Mouse (Mus musculus): ENCODE results near the gene Pced1b. TPM values are rescaled to one million over a fixed set of nuclear protein-coding genes. Genes with fewer than 3 reads are reported as not detected.
"Not testable (repeated sequence)": the region's sequence is repeated elsewhere in the genome, so short reads cannot be mapped to it uniquely, and the experiment has no call there.

Gene Pced1b
- polyA plus RNA-seq, 1 experiment from 2014 or later = 3.6 TPM

DNA sequence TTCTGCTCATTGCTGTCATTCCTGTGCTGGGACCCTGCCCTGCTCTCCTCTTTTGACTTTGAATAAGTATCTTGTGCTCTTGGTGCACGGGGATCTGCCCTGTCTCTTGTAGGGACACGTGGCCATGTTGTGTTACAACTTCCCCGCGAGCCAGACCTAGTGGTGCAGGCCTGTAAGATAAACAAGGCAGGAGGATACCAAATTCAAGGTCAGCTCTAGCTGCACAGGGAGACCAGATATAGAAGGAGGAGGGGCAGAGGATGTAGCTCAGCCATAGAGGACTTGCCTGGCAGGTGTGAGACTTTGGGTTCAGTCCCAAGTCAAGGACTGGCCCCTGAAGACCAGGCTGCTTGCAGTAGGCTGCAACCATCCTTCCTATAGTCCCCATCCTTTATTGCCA lies 103.6 kb downstream of the Pced1b start:
- Histone ChIP-seq H3K27ac (no peak overlapping the region), H3K9ac (no peak overlapping the region), H3K9me3 (no peaks in the 10 kb centered on the region), H3K4me2 (replicated peaks) (no peak overlapping the region), H3K36me3 (no peaks in the 10 kb centered on the region), H3K27me3 (replicated peaks) (no peaks in the 10 kb centered on the region), H3K4me3 (no peak overlapping the region), H3K4me1 (no peaks in the 10 kb centered on the region)
- ATAC-seq (ENCODE audit: low FRiP score, low read depth) = no peak
- WGBS = 87% methylated on average over 4 of the region's 4 CpGs

DNA sequence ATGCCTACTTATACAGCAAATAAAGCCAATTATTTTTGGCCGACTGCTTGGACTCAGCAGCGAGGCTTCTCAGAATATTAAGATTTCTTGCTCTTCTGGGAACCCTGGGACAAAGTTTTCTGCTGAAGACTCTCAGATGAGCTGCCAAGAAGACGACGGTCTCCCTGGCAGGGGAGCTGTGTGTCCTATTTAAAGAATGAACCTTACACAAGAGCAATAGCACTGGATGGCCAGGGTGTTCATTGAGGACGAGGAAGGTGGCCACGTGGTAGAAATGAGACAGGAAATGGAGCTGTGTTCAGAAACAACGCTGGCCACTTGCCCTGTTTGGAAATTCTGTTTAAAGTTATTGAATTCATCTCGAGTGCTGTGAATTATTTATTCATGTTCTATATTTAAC lies 104.1 kb downstream of the Pced1b start:
- 76% methylated on average over 8 of the region's 8 CpGs for WGBS
- no peak for ATAC-seq (ENCODE audit: low FRiP score, low read depth)
- H3K36me3 ChIP-seq = no peaks in the 10 kb centered on the region
- H3K4me3 ChIP-seq = no peak overlapping the region
- H3K9me3 ChIP-seq = no peaks in the 10 kb centered on the region
- H3K9ac ChIP-seq = no peak overlapping the region
- no peak overlapping the region for H3K27ac ChIP-seq
- H3K27me3 ChIP-seq (replicated peaks) = no peaks in the 10 kb centered on the region
- no peaks in the 10 kb centered on the region for H3K4me1 ChIP-seq
- H3K4me2 ChIP-seq (replicated peaks) = no peak overlapping the region

DNA sequence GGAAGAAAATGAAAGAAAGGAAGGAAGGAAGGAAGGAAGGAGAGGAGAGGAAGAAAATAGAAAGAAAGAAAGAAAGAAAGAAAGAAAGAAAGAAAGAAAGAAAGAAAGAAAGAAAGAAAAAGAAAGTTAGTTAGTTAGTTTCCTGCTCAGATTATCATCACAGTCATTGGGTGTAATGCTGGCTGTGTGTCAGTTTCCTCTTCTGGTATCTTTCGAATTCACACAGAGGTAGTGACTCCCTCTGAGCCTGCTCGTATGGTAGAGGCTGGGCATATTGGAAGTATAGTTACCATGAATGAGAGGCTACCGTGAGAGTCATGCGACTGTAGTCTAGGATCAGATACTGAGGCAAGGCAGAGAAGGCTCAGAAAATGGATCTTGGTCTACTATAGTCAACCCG lies 104.8 kb downstream of the Pced1b start:
- 94% methylated on average over 5 of the region's 5 CpGs for WGBS
- H3K4me1 ChIP-seq = no peaks in the 10 kb centered on the region

GRCm38 (mm10) chr15:97355676-97356303 lies 108.9 kb downstream of the Pced1b start:
- H3K27me3 ChIP-seq (replicated peaks) = no peaks in the 10 kb centered on the region
- 88% methylated on average over 9 of the region's 9 CpGs for WGBS
- H3K4me1 ChIP-seq = no peaks in the 10 kb centered on the region
- H3K9ac ChIP-seq = no peak overlapping the region
- no peak overlapping the region for H3K27ac ChIP-seq
- no peak overlapping the region for H3K4me2 ChIP-seq (replicated peaks)
- ATAC-seq (ENCODE audit: low FRiP score, low read depth) = no peak
- no peaks in the 10 kb centered on the region for H3K9me3 ChIP-seq
- no peaks in the 10 kb centered on the region for H3K36me3 ChIP-seq
- no peak overlapping the region for H3K4me3 ChIP-seq

More for the DNA sequence above, 104.8 kb downstream of the Pced1b start:
- no peaks in the 10 kb centered on the region for H3K27me3 ChIP-seq (replicated peaks)
- H3K9ac ChIP-seq = no peak overlapping the region
- H3K4me2 ChIP-seq (replicated peaks) = no peak overlapping the region
- ATAC-seq (ENCODE audit: low FRiP score, low read depth) = no peak
- H3K36me3 ChIP-seq = no peaks in the 10 kb centered on the region
- no peak overlapping the region for H3K27ac ChIP-seq
- H3K9me3 ChIP-seq = no peaks in the 10 kb centered on the region
- H3K4me3 ChIP-seq = no peak overlapping the region

DNA sequence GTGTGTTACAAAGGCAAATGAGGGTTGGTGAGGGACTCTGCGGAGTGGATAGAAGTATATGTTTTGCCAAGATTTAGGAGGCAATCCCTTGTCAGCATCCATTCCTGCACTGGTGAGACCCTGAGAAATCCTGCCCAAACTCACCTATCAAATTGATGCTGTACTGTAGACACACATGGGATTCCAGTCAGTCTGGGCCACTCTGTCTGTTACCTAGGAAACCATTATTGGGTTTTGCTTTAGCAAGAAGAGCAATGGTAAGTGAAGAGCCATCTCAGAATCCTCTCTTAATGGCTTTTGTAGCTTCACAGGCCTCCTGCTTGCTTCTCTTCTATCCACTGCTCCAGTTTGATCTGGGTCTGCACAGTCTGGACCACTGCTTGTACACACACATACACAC lies 110.1 kb downstream of the Pced1b start:
- Histone ChIP-seq H3K27ac (no peak overlapping the region), H3K4me3 (no peak overlapping the region)
- 88% methylated on average over 1 of the region's 1 CpGs for WGBS

DNA sequence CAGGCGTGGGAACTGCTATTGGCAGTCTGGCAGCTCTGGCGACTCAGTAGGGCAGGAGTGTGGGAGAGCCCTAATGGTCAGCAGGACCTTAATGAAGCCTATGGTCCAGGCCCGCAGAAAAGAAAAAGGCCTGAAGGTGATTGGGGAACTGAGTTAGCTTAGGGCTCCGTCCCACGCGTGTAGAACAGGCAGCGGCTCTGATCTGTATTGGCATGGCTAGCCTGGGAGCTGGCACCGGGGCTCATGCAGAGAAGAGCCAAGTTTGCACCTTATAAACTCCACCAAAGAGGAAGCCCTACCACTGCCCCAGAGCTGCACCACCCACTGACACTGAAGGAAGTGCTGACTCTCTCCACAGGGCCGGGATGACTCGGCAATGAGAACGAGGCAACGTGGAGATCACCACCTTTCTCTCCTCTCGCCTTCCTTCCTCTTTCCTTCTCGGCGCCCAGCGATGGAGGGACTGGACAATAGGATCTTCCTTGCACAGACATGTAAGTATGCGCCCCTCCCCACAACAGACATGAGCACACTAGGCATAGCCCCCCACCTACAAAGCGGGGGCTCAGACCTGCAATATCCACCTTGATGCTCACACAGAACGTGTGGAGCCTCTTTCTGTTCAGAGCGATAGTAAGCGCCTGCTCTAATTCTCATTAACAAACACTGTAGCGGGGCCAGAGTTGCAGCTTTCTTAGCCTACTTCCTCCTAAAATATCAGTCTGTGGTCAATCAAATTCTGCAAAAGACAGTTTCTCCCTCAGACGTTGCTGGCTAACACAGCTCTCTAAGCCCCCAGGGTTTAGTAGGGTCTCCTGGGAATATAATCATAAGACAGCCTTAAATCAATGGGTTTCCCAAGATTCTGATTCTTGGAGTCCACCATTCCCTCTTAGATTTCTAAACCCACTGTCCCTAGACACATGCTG lies 114.2 kb downstream of the Pced1b start:
- Histone ChIP-seq H3K4me3 (no peak overlapping the region), H3K9me3 (no peaks in the 10 kb centered on the region), H3K4me1 (no peaks in the 10 kb centered on the region), H3K9ac (no peak overlapping the region), H3K4me2 (replicated peaks) (no peak overlapping the region), H3K27ac (no peak overlapping the region), H3K27me3 (replicated peaks) (no peaks in the 10 kb centered on the region), H3K36me3 (no peaks in the 10 kb centered on the region)
- ATAC-seq (ENCODE audit: low FRiP score, low read depth) = no peak
- 90% methylated on average over 23 of the region's 23 CpGs for WGBS

More for the DNA sequence above, 110.1 kb downstream of the Pced1b start:
- no peak overlapping the region for H3K9ac ChIP-seq
- no peaks in the 10 kb centered on the region for H3K4me1 ChIP-seq
- no peak for ATAC-seq (ENCODE audit: low FRiP score, low read depth)
- H3K27me3 ChIP-seq (replicated peaks) = no peaks in the 10 kb centered on the region
- no peak overlapping the region for H3K4me2 ChIP-seq (replicated peaks)
- no peaks in the 10 kb centered on the region for H3K9me3 ChIP-seq
- H3K36me3 ChIP-seq = no peaks in the 10 kb centered on the region

DNA sequence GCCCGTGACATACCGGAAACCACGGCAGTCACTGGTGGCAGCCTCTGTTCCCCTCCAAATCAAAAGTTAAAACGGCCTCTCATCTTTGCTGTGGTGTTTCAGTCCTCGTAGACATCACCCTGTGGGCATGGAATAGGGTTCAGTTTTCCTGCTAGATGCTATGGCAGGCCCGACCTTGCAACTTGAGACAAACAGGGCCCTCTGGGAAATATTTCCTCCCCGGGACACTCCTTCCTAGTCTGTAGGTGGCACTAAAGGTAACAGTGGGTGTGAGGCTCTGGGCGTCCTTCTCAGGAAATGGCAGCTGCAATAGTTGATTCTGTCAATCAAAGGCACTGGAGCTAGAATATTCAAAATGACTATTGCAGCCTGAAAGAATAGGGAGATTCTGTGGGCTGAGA lies 114.9 kb downstream of the Pced1b start:
- WGBS = 77% methylated on average over 8 of the region's 8 CpGs
- Histone ChIP-seq H3K36me3 (no peaks in the 10 kb centered on the region), H3K9me3 (no peaks in the 10 kb centered on the region), H3K27ac (no peak overlapping the region), H3K4me3 (no peak overlapping the region), H3K4me1 (no peaks in the 10 kb centered on the region), H3K9ac (no peak overlapping the region), H3K4me2 (replicated peaks) (no peak overlapping the region), H3K27me3 (replicated peaks) (no peaks in the 10 kb centered on the region)
- no peak for ATAC-seq (ENCODE audit: low FRiP score, low read depth)

DNA sequence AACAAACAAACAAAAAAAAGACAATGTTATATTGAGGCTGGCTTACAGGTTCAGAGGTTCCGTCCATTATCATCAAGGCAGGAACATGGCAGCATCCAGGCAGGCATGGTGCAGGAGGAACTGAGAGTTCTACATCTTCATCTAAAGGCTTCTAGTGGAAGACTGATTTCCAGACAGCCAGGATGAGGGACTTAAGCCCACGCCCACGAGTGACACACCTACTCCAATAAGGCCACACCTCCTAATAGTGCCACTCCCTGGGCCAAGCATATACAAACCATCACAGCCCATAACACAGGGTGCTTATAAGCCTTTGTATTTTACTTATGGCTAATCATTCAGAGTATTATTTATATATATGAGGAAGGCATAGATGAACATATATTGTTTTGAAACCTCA lies 117.4 kb downstream of the Pced1b start:
- ATAC-seq (ENCODE audit: low FRiP score, low read depth); H3K9me3 ChIP-seq; H3K27me3 ChIP-seq (replicated peaks); H3K4me1 ChIP-seq; H3K4me2 ChIP-seq (replicated peaks); H3K4me3 ChIP-seq; H3K36me3 ChIP-seq; H3K27ac ChIP-seq; H3K9ac ChIP-seq: not testable (repeated sequence)
- WGBS = 82% methylated on average over 3 of the region's 3 CpGs

- H3K27me3 ChIP-seq (replicated peaks) = no peaks in the 10 kb centered on the region
- no peak for ATAC-seq (ENCODE audit: low FRiP score, low read depth)
- no peaks in the 10 kb centered on the region for H3K36me3 ChIP-seq
- H3K27ac ChIP-seq = no peak overlapping the region
- WGBS = 96% methylated on average over 8 of the region's 8 CpGs
- no peaks in the 10 kb centered on the region for H3K4me1 ChIP-seq
- no peak overlapping the region for H3K4me2 ChIP-seq (replicated peaks)
- no peak overlapping the region for H3K4me3 ChIP-seq
- H3K9me3 ChIP-seq = no peaks in the 10 kb centered on the region
- H3K9ac ChIP-seq = no peak overlapping the region
These were observed 118.1 kb downstream of the Pced1b start for GRCm38 (mm10) chr15:97364968-97365367.

- H3K27ac ChIP-seq = no peak overlapping the region
- H3K4me2 ChIP-seq (replicated peaks) = no peak overlapping the region
- no peak overlapping the region for H3K4me3 ChIP-seq
- no peak overlapping the region for H3K9ac ChIP-seq
- H3K27me3 ChIP-seq (replicated peaks) = no peaks in the 10 kb centered on the region
- no peaks in the 10 kb centered on the region for H3K36me3 ChIP-seq
- H3K4me1 ChIP-seq = no peaks in the 10 kb centered on the region
- no peaks in the 10 kb centered on the region for H3K9me3 ChIP-seq
- 93% methylated on average over 9 of the region's 9 CpGs for WGBS
- no peak for ATAC-seq (ENCODE audit: low FRiP score, low read depth)
These were observed 121.2 kb downstream of the Pced1b start for GRCm38 (mm10) chr15:97368035-97368608.

DNA sequence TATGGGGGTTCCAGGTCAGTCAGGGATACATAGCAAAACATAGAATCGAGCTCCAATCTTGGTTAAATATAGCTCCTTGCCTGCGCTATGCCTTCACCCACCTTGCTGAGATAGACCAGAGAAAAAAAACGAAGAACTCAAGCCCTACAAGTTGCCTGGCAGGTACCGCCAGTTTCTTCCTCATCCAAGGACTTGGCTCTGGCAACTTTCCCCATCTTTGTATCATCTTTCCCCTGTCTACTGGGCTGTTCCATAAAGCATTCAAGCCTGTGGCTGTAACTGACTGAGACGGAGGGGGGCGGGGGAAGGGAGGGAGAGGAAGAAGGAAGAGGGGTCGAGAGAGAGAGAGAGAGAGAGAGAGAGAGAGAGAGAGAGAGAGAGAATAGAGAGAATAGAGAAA lies 121.7 kb downstream of the Pced1b start:
- no peak overlapping the region for H3K4me2 ChIP-seq (replicated peaks)
- no peaks in the 10 kb centered on the region for H3K27me3 ChIP-seq (replicated peaks)
- no peak overlapping the region for H3K4me3 ChIP-seq
- H3K27ac ChIP-seq = no peak overlapping the region
- ATAC-seq (ENCODE audit: low FRiP score, low read depth) = no peak
- 87% methylated on average over 7 of the region's 7 CpGs for WGBS
- no peak overlapping the region for H3K9ac ChIP-seq
- H3K36me3 ChIP-seq = no peaks in the 10 kb centered on the region
- H3K4me1 ChIP-seq = peaks cover 4% of the 10 kb centered on the region; the same call in 1 of the 2 replicates
- H3K9me3 ChIP-seq = no peaks in the 10 kb centered on the region

- Histone ChIP-seq H3K27ac (no peak overlapping the region), H3K36me3 (no peaks in the 10 kb centered on the region), H3K4me1 (peaks cover 7% of the 10 kb centered on the region; the same call in 1 of the 2 replicates), H3K4me2 (replicated peaks) (no peak overlapping the region), H3K9ac (no peak overlapping the region), H3K27me3 (replicated peaks) (no peaks in the 10 kb centered on the region), H3K9me3 (no peaks in the 10 kb centered on the region), H3K4me3 (no peak overlapping the region)
- ATAC-seq (ENCODE audit: low FRiP score, low read depth) = no peak
- 86% methylated on average over 10 of the region's 10 CpGs for WGBS
These were observed 122.2 kb downstream of the Pced1b start for GRCm38 (mm10) chr15:97369144-97369543.

Measured in neural tube, embryonic 12.5 days (tissue).